In genomic region chr8:88494076-88494475, GRCm38 (mm10) we compare ENCODE assay signal across 24 mouse cellular contexts. TPM values are rescaled to one million over a fixed set of nuclear protein-coding genes. Genes with fewer than 3 reads are reported as not detected.
"Had no signal": no experiment of that assay in that cellular context is flagged by ENCODE, and none has a peak within 500 bp of the region (broad histone marks: within the 10 kb centered on the region; RNA-seq: fewer than 3 reads in every experiment).

No protein-coding gene starts in this region.

- H3K4me3 ChIP-seq: embryonic facial prominence, embryonic 10.5 days; embryonic facial prominence, embryonic 12.5 days; embryonic facial prominence, embryonic 13.5 days; embryonic facial prominence, embryonic 15.5 days; erythroblast, embryonic 14.5 days; forebrain, embryonic 10.5 days; forebrain, embryonic 12.5 days; forebrain, embryonic 13.5 days; forebrain, embryonic 15.5 days; gastrocnemius, adult 2 months; heart, adult 2 months; heart, embryonic 10.5 days had no signal

- H3K27ac ChIP-seq: embryonic facial prominence, embryonic 10.5 days; embryonic facial prominence, embryonic 12.5 days; embryonic facial prominence, embryonic 13.5 days; embryonic facial prominence, embryonic 15.5 days; forebrain, embryonic 10.5 days; forebrain, embryonic 12.5 days; forebrain, embryonic 13.5 days; forebrain, embryonic 15.5 days; gastrocnemius, adult 2 months; heart, adult 2 months; heart, embryonic 10.5 days had no signal

- DNase-seq: cerebellum, adult 8-10 months; cerebellum, adult 9-10 months; cerebellum, adult 9-11 months; cerebellum, postnatal 25 days; embryo, embryonic 11 days; forebrain, postnatal 0 days; gastrocnemius, adult 2 months; gastrocnemius, postnatal 10 days; gastrocnemius, postnatal 14 days; gastrocnemius, postnatal 25 days; gastrocnemius, postnatal 36 days; heart, adult 11 months; heart, adult 18-20 months; heart, adult 2 months had no signal

- H3K9ac ChIP-seq: embryonic facial prominence, embryonic 12.5 days; embryonic facial prominence, embryonic 13.5 days; embryonic facial prominence, embryonic 15.5 days; forebrain, embryonic 12.5 days; forebrain, embryonic 13.5 days; forebrain, embryonic 15.5 days; forebrain, postnatal 0 days had no signal

- H3K4me2 ChIP-seq: embryonic facial prominence, embryonic 12.5 days; embryonic facial prominence, embryonic 13.5 days; embryonic facial prominence, embryonic 15.5 days; forebrain, embryonic 12.5 days; forebrain, embryonic 13.5 days; forebrain, embryonic 15.5 days had no signal

- H3K27me3 ChIP-seq: embryonic facial prominence, embryonic 12.5 days; embryonic facial prominence, embryonic 13.5 days; embryonic facial prominence, embryonic 15.5 days; forebrain, embryonic 15.5 days had no signal

- H3K9me3 ChIP-seq: embryonic facial prominence, embryonic 13.5 days; embryonic facial prominence, embryonic 15.5 days; forebrain, embryonic 15.5 days; heart, embryonic 10.5 days had no signal

- H3K36me3 ChIP-seq: embryonic facial prominence, embryonic 10.5 days; embryonic facial prominence, embryonic 12.5 days; embryonic facial prominence, embryonic 13.5 days; embryonic facial prominence, embryonic 15.5 days; forebrain, embryonic 10.5 days; forebrain, embryonic 12.5 days; forebrain, embryonic 15.5 days; heart, embryonic 10.5 days had no signal

RNA-seq across cellular contexts. Expression of gene Nkd1, which starts 27.1 kb away (rescaled TPM):
- polyA plus RNA-seq: erythroblast, embryonic 14.5 days had no signal
